Mouse (Mus musculus) G1E (cell line): Measurements from ENCODE around the gene Ash1l.

Experiments used
- CTCF ChIP-seq: IDR thresholded peaks from 2 replicates; pipeline ENCODE4 v1.5.1; 2012; ENCODE audit warnings: low read depth, low read length, inconsistent platforms, mixed read lengths
- GATA1 ChIP-seq: IDR thresholded peaks from 2 replicates; pipeline ENCODE4 v1.6.1; 2012; ENCODE audit warnings: borderline replicate concordance, low read length, inconsistent platforms, mixed read lengths
- TAL1 ChIP-seq: conservative IDR thresholded peaks from 2 replicates; pipeline ENCODE4 v1.6.1; 2012; ENCODE audit warnings: low read depth, low read length, inconsistent platforms, mixed read lengths

- TF ChIP-seq CTCF (no peak), TAL1 (no peak), GATA1 (no peak)
These were observed 138.6 kb downstream of the Ash1l start for GRCm38 (mm10) chr3:89088974-89089373.
